Mouse (Mus musculus): ENCODE measurements around the gene Fmn2. TPM values are rescaled to one million over a fixed set of nuclear protein-coding genes. Genes with fewer than 3 reads are reported as not detected.

Gene Fmn2
- polyA plus RNA-seq, 1 experiment = not detected

DNA sequence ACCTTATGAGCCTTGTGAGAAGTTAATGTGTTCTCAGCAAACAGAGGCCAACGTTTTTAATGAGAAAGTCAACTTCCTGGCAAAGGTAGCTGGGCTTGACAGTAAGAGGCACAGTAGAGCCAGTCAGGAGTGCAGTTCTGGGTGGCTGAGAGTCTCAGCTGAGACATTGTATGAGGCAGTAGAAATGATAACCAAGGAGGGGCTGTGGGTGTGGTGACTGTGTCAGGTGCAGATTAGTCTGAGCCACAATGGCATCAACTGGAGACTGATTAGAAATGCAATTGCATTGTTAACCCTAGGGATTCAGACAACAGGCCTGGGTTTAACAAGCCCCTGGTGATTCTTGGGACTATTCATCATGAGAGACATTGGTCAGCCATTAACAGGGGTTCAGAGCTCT is 99.0 kb downstream of the Fmn2 start:
- H3K27ac ChIP-seq (replicated peaks; ENCODE audit: low read depth, low read length) = no peak overlapping the region
- no peak overlapping the region for H3K4me3 ChIP-seq (ENCODE audit: insufficient read depth, low read depth, low read length)
- no peaks in the 10 kb centered on the region for H3K4me1 ChIP-seq (ENCODE audit: control insufficient read depth, insufficient read depth, insufficient read length, low read length)

DNA sequence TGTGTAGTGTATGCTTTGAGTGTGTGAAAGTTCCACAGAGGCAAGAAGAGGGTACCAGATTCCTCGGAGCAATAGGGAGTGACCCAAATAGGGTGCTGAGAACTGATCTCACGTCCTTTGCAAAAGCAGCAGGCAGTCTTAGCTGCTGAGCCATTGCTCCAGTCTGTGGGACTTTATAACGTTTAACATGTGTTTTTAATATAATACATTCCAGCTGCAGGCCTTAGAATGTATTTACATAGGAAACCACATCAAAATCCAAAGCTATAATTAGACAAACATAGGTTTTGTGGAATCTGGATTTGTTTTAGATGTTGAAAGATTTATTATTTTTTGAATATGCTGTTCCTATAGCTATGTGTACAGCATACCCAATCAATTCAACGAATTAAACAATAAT is 115.7 kb downstream of the Fmn2 start:
- no peaks in the 10 kb centered on the region for H3K4me1 ChIP-seq (ENCODE audit: control insufficient read depth, insufficient read depth, insufficient read length, low read length)
- no peak overlapping the region for H3K27ac ChIP-seq (replicated peaks; ENCODE audit: low read depth, low read length)
- no peak overlapping the region for H3K4me3 ChIP-seq (ENCODE audit: insufficient read depth, low read depth, low read length)

- no peaks in the 10 kb centered on the region for H3K4me1 ChIP-seq (ENCODE audit: control insufficient read depth, insufficient read depth, insufficient read length, low read length)
- H3K4me3 ChIP-seq (ENCODE audit: insufficient read depth, low read depth, low read length) = no peak overlapping the region
- no peak overlapping the region for H3K27ac ChIP-seq (replicated peaks; ENCODE audit: low read depth, low read length)
Observed at GRCm38 (mm10) chr1:174621512-174621911, 119.9 kb downstream of the Fmn2 start.

GRCm38 (mm10) chr1:174623054-174623453 is 121.4 kb downstream of the Fmn2 start:
- Histone ChIP-seq H3K4me3 (ENCODE audit: insufficient read depth, low read depth, low read length) (no peak overlapping the region), H3K4me1 (ENCODE audit: control insufficient read depth, insufficient read depth, insufficient read length, low read length) (no peaks in the 10 kb centered on the region), H3K27ac (replicated peaks; ENCODE audit: low read depth, low read length) (no peak overlapping the region)

GRCm38 (mm10) chr1:174630074-174630473 is 128.4 kb downstream of the Fmn2 start:
- no peak overlapping the region for H3K27ac ChIP-seq (replicated peaks; ENCODE audit: low read depth, low read length)
- H3K4me3 ChIP-seq (ENCODE audit: insufficient read depth, low read depth, low read length) = no peak overlapping the region
- H3K4me1 ChIP-seq (ENCODE audit: control insufficient read depth, insufficient read depth, insufficient read length, low read length) = no peaks in the 10 kb centered on the region

GRCm38 (mm10) chr1:174636291-174636690 is 134.7 kb downstream of the Fmn2 start:
- Histone ChIP-seq H3K27ac (replicated peaks; ENCODE audit: low read depth, low read length) (no peak overlapping the region), H3K4me3 (ENCODE audit: insufficient read depth, low read depth, low read length) (no peak overlapping the region), H3K4me1 (ENCODE audit: control insufficient read depth, insufficient read depth, insufficient read length, low read length) (no peaks in the 10 kb centered on the region)

GRCm38 (mm10) chr1:174637564-174638085 is 136.0 kb downstream of the Fmn2 start:
- H3K4me1 ChIP-seq (ENCODE audit: control insufficient read depth, insufficient read depth, insufficient read length, low read length) = no peaks in the 10 kb centered on the region
- no peak overlapping the region for H3K27ac ChIP-seq (replicated peaks; ENCODE audit: low read depth, low read length)
- no peak overlapping the region for H3K4me3 ChIP-seq (ENCODE audit: insufficient read depth, low read depth, low read length)

DNA sequence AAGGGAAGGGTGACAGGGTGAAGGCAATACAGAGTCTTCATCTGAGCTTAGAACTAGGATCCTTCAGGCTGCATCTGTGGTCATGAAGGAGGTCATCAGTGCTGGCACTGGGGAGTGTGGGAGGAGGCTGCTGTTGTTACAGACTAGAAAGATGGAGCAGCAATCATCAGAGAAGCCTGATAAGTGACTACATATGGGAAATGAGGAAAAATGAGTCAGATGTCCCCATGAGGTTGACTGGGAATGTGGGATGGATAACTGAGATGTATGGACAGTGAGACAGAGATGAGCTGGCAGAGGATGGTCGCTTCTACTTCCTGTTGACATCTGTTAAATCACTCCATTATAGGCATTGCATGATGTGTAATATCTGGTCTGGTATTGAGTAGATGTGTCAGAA is 139.3 kb downstream of the Fmn2 start:
- Histone ChIP-seq H3K4me1 (ENCODE audit: control insufficient read depth, insufficient read depth, insufficient read length, low read length) (no peaks in the 10 kb centered on the region), H3K27ac (replicated peaks; ENCODE audit: low read depth, low read length) (no peak overlapping the region), H3K4me3 (ENCODE audit: insufficient read depth, low read depth, low read length) (no peak overlapping the region)

DNA sequence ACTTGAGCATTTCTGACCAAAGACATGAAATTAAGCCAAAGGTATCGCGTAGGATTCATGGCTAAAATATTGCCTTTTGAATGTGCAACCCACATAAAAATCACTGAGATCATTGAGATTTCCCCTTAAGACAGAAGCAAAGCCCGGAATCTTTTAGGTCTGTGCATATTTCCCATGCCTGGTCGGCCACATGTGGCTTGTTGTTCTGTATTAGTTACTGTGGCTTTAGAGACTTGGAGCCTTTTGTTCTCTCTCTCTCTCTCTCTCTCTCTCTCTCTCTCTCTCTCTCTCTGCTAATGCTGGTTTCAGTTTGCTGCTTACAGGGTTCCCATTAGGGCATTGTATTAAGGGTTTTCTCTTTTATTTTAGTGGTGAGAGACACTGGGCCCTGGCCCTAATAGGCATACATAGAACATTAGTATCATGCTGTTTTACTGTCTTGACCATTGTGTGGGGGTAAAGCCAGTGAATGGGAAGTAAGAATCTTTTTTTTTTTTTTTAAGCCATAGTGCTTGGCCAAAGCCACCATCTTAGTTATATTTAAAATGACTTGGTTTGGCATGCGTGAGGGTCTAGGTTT is 141.9 kb downstream of the Fmn2 start:
- no peak overlapping the region for H3K27ac ChIP-seq (replicated peaks; ENCODE audit: low read depth, low read length)
- no peak overlapping the region for H3K4me3 ChIP-seq (ENCODE audit: insufficient read depth, low read depth, low read length)
- no peaks in the 10 kb centered on the region for H3K4me1 ChIP-seq (ENCODE audit: control insufficient read depth, insufficient read depth, insufficient read length, low read length)

- no peak overlapping the region for H3K27ac ChIP-seq (replicated peaks; ENCODE audit: low read depth, low read length)
- H3K4me1 ChIP-seq (ENCODE audit: control insufficient read depth, insufficient read depth, insufficient read length, low read length) = no peaks in the 10 kb centered on the region
- no peak overlapping the region for H3K4me3 ChIP-seq (ENCODE audit: insufficient read depth, low read depth, low read length)
Observed at GRCm38 (mm10) chr1:174649421-174649826, 147.8 kb downstream of the Fmn2 start.

DNA sequence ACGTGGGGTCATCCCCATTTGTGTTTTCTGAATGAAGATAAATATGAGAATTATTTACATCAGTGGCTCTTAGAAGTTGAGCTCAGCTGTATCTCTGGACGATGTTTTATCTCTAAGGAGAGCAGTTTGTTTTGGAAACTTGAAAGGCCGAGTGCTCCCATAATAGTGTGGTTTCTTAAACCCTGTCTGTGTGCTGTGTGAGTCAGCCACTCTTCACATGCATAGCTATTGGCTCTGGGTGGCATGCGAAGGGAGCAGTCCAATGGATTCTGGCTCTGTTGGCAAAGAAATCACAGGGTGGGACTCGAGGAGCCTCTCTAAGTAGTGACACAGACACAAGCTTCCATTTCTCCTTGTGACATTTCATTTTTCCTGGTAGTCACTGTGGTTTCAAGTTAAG is 152.9 kb downstream of the Fmn2 start:
- Histone ChIP-seq H3K27ac (replicated peaks; ENCODE audit: low read depth, low read length) (no peak overlapping the region), H3K4me1 (ENCODE audit: control insufficient read depth, insufficient read depth, insufficient read length, low read length) (no peaks in the 10 kb centered on the region), H3K4me3 (ENCODE audit: insufficient read depth, low read depth, low read length) (no peak overlapping the region)

GRCm38 (mm10) chr1:174655354-174655753 is 153.7 kb downstream of the Fmn2 start:
- H3K4me1 ChIP-seq (ENCODE audit: control insufficient read depth, insufficient read depth, insufficient read length, low read length) = no peaks in the 10 kb centered on the region
- no peak overlapping the region for H3K27ac ChIP-seq (replicated peaks; ENCODE audit: low read depth, low read length)
- no peak overlapping the region for H3K4me3 ChIP-seq (ENCODE audit: insufficient read depth, low read depth, low read length)

DNA sequence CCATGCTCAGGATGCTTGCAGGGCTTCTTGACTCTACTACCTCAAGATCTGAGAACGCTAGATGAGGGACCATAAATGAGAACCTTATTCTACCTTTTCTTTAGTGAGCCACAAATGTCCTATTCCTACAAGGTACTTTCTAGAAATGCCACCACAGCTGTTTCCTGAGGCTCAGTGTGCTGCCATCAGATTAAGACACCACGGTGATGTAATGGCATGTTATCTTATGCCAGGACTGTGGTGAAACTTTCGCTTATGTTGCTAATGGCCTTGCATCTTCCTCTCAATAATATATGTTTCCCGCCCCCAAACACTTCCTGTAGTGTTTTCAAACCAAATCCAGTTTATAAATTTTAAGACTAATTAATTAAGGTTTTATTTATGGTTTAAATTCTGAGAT is 154.9 kb downstream of the Fmn2 start:
- H3K4me3 ChIP-seq (ENCODE audit: insufficient read depth, low read depth, low read length) = no peak overlapping the region

GRCm38 (mm10) chr1:174659459-174660223 is 158.0 kb downstream of the Fmn2 start:
- no peak overlapping the region for H3K27ac ChIP-seq (replicated peaks; ENCODE audit: low read depth, low read length)
- H3K4me1 ChIP-seq (ENCODE audit: control insufficient read depth, insufficient read depth, insufficient read length, low read length) = no peaks in the 10 kb centered on the region
- H3K4me3 ChIP-seq (ENCODE audit: insufficient read depth, low read depth, low read length) = no peak overlapping the region

More for the DNA sequence above, 154.9 kb downstream of the Fmn2 start:
- H3K4me1 ChIP-seq (ENCODE audit: control insufficient read depth, insufficient read depth, insufficient read length, low read length) = no peaks in the 10 kb centered on the region
- H3K27ac ChIP-seq (replicated peaks; ENCODE audit: low read depth, low read length) = no peak overlapping the region

GRCm38 (mm10) chr1:174665116-174665515 is 163.5 kb downstream of the Fmn2 start:
- H3K4me1 ChIP-seq (ENCODE audit: control insufficient read depth, insufficient read depth, insufficient read length, low read length) = no peaks in the 10 kb centered on the region
- no peak overlapping the region for H3K4me3 ChIP-seq (ENCODE audit: insufficient read depth, low read depth, low read length)

DNA sequence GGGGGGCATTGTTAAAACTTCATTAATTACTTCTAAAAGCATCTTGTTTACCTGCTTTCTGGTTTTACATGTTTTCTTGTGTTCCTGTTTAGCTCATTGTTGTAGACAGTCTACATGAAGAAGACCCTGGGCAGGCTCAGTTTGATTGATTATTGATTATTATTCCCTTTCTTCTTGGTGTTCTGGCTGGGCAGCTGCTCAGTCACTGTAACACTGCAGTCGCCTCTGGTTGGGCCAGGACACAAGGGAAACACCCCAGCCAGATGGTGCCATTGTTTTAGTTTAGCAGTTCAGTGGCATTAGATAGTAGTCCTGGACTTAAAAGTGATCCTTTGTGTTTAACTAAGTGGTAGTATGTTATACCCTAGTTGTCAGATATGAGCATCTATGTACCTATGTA is 167.5 kb downstream of the Fmn2 start:
- Histone ChIP-seq H3K4me3 (ENCODE audit: insufficient read depth, low read depth, low read length) (no peak overlapping the region), H3K27ac (replicated peaks; ENCODE audit: low read depth, low read length) (no peak overlapping the region), H3K4me1 (ENCODE audit: control insufficient read depth, insufficient read depth, insufficient read length, low read length) (no peaks in the 10 kb centered on the region)

More at GRCm38 (mm10) chr1:174665116-174665515, 163.5 kb downstream of the Fmn2 start:
- no peak overlapping the region for H3K27ac ChIP-seq (replicated peaks; ENCODE audit: low read depth, low read length)
